Mouse (Mus musculus) heart, adult 2 months (tissue): ENCODE data around the gene Tmem52. TPM values are rescaled to one million over a fixed set of nuclear protein-coding genes. Genes with fewer than 3 reads are reported as not detected.
"Not testable (repeated sequence)": the region's sequence is repeated elsewhere in the genome, so short reads cannot be mapped to it uniquely, and the experiment has no call there.

Experiments
- DNase-seq, 2 experiments: peaks; one replicate each; pipeline ENCODE4 v3.0.0; 2021
- H3K27ac ChIP-seq: fragments of 200-600 bp; 2 replicates; pipeline ENCODE4 v1.8.1; 2022
- H3K27me3 ChIP-seq: fragments of 200-500 bp; 2 replicates; pipeline ENCODE4 v1.6.1; 2012; ENCODE audit warnings: mild to moderate bottlenecking, low read length, inconsistent platforms, mixed read lengths; ENCODE audit not compliant: control insufficient read depth, insufficient read depth
- H3K36me3 ChIP-seq: fragments of 200-500 bp; 2 replicates; pipeline ENCODE4 v1.6.1; 2012; ENCODE audit warnings: low read length, inconsistent platforms; ENCODE audit not compliant: control insufficient read depth, insufficient read depth
- H3K4me1 ChIP-seq: fragments of 200-500 bp; 2 replicates; pipeline ENCODE4 v1.6.1; 2011; ENCODE audit warnings: low read length; ENCODE audit not compliant: control insufficient read depth, insufficient read depth
- H3K4me3 ChIP-seq: fragments of 200-600 bp; 2 replicates; pipeline ENCODE4 v1.8.1; 2022
- H3K79me2 ChIP-seq: fragments of 200-500 bp; replicated peaks from 2 replicates; pipeline ENCODE4 v1.6.1; 2012; ENCODE audit warnings: mild to moderate bottlenecking, inconsistent platforms, low read length, moderate library complexity, mixed read lengths; ENCODE audit not compliant: control insufficient read depth, insufficient read depth
- H3K9ac ChIP-seq: fragments of 200-500 bp; 2 replicates; pipeline ENCODE4 v1.6.1; 2012; ENCODE audit warnings: low read depth, mild to moderate bottlenecking, control low read depth, inconsistent platforms, low read length, mixed read lengths
- CTCF ChIP-seq: fragments of 200-600 bp; IDR thresholded peaks from 2 replicates; pipeline ENCODE4 v1.8.1; 2022; ENCODE audit warnings: antibody characterized with exemption, mild to moderate bottlenecking, moderate library complexity
- EP300 ChIP-seq: fragments of 200-500 bp; IDR thresholded peaks from 2 replicates; pipeline ENCODE4 v1.6.1; 2011; ENCODE audit warnings: low read depth, low read length, control low read depth; ENCODE audit not compliant: insufficient read depth
- POLR2A ChIP-seq: fragments of 200-500 bp; IDR thresholded peaks from 2 replicates; pipeline ENCODE4 v1.6.1; 2011; ENCODE audit warnings: mild to moderate bottlenecking, low read depth, low read length, control low read depth; ENCODE audit not compliant: insufficient read depth
- WGBS: fragments of 180-500 bp; shearing (Covaris S2); methylation state at CpG from one replicate; pipeline ENCODE4 v1.1.7; 2018; 5-methylcytosine and 5-hydroxymethylcytosine counted together
- intact Hi-C: fragments of 180-260 bp; cut with DNase I; formaldehyde crosslinking; loops from one replicate; pipeline ENCODE4 v1.15.1; 2025
- polyA plus RNA-seq: library from polyadenylated mRNA; depleted of rRNA; stranded (reverse); fragments of >200 nt; gene quantifications from 2 replicates; pipeline ENCODE4 v1.2.3, GENCODE M21; 2012
- total RNA-seq, 2 experiments: library from RNA; stranded (reverse); gene quantifications; 2 replicates each; pipeline ENCODE4 v1.2.3; 2021

Gene Tmem52
- total and polyA plus RNA-seq, 3 experiments: 4.8 to 11.2 (median 7.0) TPM

DNA sequence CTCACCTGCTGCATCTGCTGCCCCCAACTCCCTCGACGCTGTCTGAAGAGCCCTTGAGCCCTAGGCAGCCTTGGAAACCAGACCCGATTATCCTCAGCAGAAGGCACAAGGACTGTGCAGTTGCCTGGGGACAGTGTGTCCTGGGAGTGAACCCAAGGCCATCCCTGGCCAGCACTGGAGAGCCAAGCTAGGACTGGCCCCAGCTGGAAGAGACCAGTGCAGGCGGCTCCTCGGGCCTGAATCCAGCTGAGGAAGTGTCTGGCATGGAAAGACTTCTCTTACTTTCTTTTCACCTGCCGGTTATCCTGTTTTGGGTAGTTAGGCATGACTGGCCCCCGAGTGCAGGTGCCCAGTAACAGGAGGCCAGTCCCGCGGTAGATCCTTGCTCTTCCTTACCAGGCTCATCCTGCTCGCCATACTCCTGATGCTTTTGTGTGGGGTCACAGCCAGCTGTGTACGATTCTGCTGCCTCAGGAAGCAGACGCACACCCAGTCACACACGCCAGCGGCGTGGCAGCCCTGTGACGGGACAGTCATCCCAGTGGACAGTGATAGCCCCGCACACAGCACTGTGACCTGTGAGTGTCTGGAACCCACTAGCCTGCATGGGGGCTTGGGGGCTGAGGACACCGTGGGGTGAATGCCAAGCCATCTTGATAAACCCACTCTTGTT, 812 bp downstream of the Tmem52 start:
- peaks cover 2% of the 10 kb centered on the region for H3K4me1 ChIP-seq
- no peaks in the 10 kb centered on the region for H3K79me2 ChIP-seq
- WGBS: 62% methylated on average over 18 of the region's 18 CpGs
- no peaks in the 10 kb centered on the region for H3K36me3 ChIP-seq
- intact Hi-C loops: no loop called here
- peak; percentile 68 to 84 for DNase-seq
- H3K9ac ChIP-seq: peak overlapping the region; percentile 44
- no peak overlapping the region; the same call in 1 of the 2 replicates for H3K27ac ChIP-seq
- no peaks in the 10 kb centered on the region for H3K27me3 ChIP-seq
- TF ChIP-seq EP300 (peak; percentile 82), CTCF (no peak), POLR2A (peak; percentile 25; the same call in 1 of the 2 replicates)
- H3K4me3 ChIP-seq: peak overlapping the region; percentile 27; the same call in 1 of the 2 replicates

DNA sequence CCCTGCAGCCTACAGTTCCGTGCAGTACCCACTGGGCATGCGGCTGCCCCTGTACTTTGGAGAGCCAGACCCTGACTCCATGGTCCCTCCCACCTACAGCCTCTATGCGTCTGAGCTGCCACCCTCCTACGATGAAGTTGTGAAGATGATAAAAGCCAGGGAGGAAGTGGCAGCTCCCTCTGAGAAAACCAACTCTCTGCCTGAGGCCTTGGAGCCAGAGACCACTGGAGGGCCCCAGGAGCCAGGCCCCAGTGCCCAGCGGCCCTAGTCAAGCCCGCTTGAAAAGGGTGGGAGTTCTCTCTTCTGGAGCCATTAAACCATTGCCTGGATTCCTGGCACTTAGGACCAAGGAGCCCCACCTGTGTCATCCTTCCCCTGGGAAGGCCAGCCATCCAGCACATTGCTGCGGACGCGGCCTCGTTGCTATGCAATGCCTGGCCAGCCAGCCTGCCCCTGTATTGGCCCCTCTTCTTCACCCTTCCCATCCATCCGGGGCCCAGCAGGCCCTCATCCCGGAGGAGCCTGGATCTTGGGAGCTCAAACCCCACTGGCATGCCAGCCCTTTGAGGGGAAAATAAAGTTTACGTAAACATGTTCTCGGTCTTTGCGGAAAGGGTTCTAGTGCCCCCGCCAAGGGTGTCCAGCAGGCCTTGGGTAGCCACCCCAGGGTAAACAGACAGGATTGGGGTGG, 1.5 kb downstream of the Tmem52 start:
- H3K27ac ChIP-seq: no peak overlapping the region
- H3K9ac ChIP-seq: no peak overlapping the region
- no peak for DNase-seq
- no peak overlapping the region for H3K4me3 ChIP-seq
- 84% methylated on average over 16 of the region's 16 CpGs for WGBS
- no peaks in the 10 kb centered on the region for H3K79me2 ChIP-seq
- no peak for TF ChIP-seq EP300
- no peak for TF ChIP-seq CTCF
- no peak for TF ChIP-seq POLR2A
- intact Hi-C loops: no loop called here
- peaks cover 2% of the 10 kb centered on the region for H3K4me1 ChIP-seq
- H3K27me3 ChIP-seq: no peaks in the 10 kb centered on the region
- H3K36me3 ChIP-seq: no peaks in the 10 kb centered on the region

DNA sequence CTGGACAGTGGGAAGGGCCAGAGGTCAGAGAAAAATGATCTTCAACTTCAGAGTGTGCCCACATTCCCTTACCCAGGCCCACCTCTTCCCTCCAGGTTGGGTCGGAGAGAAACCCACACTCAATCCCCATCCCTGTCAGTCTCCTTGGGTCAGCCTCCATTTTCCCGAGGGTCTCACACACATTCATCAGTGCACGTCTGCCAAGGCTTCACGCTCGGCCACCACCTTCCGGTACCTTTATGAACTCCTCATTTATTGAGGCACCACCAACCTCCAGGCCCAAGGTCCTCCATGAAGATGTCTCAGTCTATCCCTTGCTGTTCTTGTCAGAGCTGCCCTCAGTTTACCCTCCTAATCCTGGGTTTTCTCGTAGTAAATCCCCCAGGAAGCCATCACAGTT, 2.1 kb downstream of the Tmem52 start:
- no peak for DNase-seq
- H3K36me3 ChIP-seq: no peaks in the 10 kb centered on the region
- H3K4me3 ChIP-seq: no peak overlapping the region
- H3K9ac ChIP-seq: no peak overlapping the region
- H3K79me2 ChIP-seq: no peaks in the 10 kb centered on the region
- WGBS: 86% methylated on average over 7 of the region's 7 CpGs
- TF ChIP-seq EP300: no peak
- no peak for TF ChIP-seq POLR2A
- TF ChIP-seq CTCF: no peak
- H3K27ac ChIP-seq: no peak overlapping the region
- H3K27me3 ChIP-seq: no peaks in the 10 kb centered on the region
- intact Hi-C loops: no loop called here
- H3K4me1 ChIP-seq: peaks cover 2% of the 10 kb centered on the region

DNA sequence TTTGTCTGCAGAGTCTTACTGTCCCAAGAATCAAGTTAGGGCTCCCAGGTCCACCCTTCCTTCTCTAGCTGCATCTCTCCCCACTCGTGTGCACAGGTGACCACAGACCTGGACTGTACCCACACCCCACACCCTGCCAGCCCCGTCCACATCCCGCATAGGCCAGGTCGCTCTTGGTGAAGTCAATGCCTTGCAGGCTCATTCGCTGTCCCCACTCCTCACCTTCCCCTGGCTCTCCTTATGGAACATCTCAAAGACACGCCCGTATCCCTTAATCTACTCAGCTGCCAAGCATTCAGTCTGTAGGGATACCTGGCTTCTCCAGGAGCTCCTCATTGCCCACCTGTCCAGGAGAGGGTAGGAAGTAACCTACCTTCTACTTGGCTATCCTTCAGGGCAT, 2.5 kb downstream of the Tmem52 start:
- 87% methylated on average over 7 of the region's 7 CpGs for WGBS
- intact Hi-C loops: no loop called here
- no peak overlapping the region for H3K27ac ChIP-seq
- H3K4me1 ChIP-seq: peaks cover 2% of the 10 kb centered on the region
- H3K9ac ChIP-seq: no peak overlapping the region
- H3K27me3 ChIP-seq: no peaks in the 10 kb centered on the region
- H3K79me2 ChIP-seq: no peaks in the 10 kb centered on the region
- H3K36me3 ChIP-seq: no peaks in the 10 kb centered on the region
- no peak for DNase-seq
- H3K4me3 ChIP-seq: no peak overlapping the region
- TF ChIP-seq EP300: no peak
- no peak for TF ChIP-seq CTCF
- no peak for TF ChIP-seq POLR2A

DNA sequence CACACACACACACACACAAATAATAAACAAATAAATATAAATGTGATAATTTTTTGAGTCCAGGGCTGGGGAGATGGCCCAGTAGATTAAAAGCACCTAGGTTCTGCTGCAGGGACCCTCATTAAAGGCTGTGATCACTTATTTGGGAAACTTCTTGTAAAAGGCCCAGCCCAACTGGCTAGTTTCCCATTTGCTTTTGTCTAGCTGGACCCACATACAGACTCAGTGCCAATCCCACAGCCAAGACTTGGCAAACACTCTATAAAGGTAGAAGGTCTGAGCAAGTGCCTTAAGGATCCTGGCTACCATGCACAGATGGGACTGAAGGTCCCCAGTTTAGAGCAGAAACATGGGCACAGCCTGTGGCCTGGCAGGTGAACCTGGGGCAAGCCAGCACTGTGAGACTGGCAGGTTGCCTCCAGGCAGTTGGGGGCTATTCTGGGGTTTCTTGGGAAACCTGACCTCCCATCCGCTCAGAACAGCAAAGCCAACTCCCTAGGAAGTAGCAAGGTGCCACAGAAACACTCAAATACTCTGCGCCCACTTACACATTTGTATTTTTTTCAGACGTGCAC, 3.9 kb downstream of the Tmem52 start:
- Histone ChIP-seq H3K79me2 (no peaks in the 10 kb centered on the region), H3K36me3 (no peaks in the 10 kb centered on the region), H3K27ac (no peak overlapping the region), H3K4me1 (peaks cover 2% of the 10 kb centered on the region), H3K4me3 (no peak overlapping the region), H3K9ac (no peak overlapping the region), H3K27me3 (no peaks in the 10 kb centered on the region)
- no peak for DNase-seq
- intact Hi-C loops: no loop called here
- 65% methylated on average over 3 of the region's 3 CpGs for WGBS
- TF ChIP-seq EP300: no peak
- no peak for TF ChIP-seq POLR2A

DNA sequence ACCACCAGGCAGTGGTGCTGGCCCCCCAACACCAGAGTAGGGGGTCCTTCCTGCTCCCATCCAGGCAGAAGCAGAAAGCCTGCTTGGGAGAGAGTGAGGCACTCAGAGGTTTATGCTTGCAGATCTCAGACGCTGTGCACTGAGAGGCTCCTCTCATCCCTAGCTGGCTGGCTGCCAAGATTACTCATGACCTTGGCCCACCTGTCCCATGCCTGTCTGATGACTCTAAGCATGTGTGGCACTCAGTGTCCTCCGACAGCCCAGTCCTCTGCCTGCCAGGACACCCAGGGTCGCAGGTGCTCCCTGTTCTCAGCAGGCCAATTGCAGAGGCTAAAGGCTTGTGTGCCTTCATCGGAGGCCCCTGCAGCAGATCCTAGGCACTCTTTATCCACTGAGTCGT, 4.4 kb downstream of the Tmem52 start:
- H3K4me3 ChIP-seq: no peak overlapping the region
- H3K4me1 ChIP-seq: peaks cover 2% of the 10 kb centered on the region
- WGBS: 49% methylated on average over 5 of the region's 5 CpGs
- intact Hi-C loops: no loop called here
- no peak overlapping the region for H3K9ac ChIP-seq
- H3K27ac ChIP-seq: no peak overlapping the region
- DNase-seq: peak in 1 of 2 experiments; percentile 44
- TF ChIP-seq CTCF (no peak), POLR2A (no peak), EP300 (0 out of 2 replicates have a peak, but pooled peaks have one; percentile 46)
- no peaks in the 10 kb centered on the region for H3K36me3 ChIP-seq
- no peaks in the 10 kb centered on the region for H3K79me2 ChIP-seq
- H3K27me3 ChIP-seq: no peaks in the 10 kb centered on the region

DNA sequence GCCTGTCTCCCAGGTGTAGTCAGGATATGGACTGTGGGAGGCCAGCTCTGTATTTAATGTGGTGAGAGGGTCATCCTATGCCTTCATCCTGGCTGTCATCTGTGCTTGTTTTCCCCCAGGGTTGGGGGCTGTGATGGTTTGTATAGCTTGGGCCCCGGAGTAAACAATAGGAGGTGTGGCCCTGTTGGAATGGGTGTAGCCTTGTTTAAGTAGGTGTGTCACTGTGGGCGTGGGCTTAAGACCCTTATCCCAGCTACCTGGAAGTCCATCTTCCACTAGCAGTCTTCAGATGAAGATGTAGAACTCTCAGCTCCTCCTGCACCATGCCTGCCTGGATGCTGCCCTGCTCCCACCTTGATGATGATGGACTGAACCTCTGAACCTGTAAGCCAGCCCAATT, 4.9 kb downstream of the Tmem52 start:
- WGBS: 54% methylated on average over 2 of the region's 2 CpGs
- H3K79me2 ChIP-seq, DNase-seq, H3K27ac ChIP-seq, H3K4me3 ChIP-seq, H3K27me3 ChIP-seq, H3K9ac ChIP-seq, H3K36me3 ChIP-seq, intact Hi-C loops, H3K4me1 ChIP-seq: not testable (repeated sequence)
